Mouse (Mus musculus): ENCODE data around the gene Ralgps1. TPM values are rescaled to one million over a fixed set of nuclear protein-coding genes. Genes with fewer than 3 reads are reported as not detected.

Ralgps1 gene
- total and polyA plus RNA-seq, 3 experiments = 0.89 to 2.6 TPM; not detected in 1

DNA sequence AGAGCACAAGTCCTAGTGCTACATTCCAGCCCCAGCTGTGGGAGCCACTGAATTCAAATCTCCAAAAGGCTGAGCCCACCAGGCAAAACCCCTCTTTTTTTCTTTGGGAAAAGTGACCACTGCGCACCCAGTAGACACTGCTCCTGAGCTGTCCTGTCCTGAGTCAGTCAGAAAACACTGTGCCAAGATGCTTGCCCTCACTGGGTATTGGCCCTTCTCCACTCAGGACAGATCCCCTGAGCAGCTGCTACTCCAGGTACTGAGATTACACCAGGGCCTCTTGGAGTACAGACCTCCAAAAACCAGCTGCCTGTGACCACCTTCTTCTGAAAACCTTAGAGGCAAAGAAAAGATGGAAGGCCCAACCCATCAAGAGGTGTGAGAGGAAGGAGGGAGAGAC is 51.4 kb downstream of the Ralgps1 start:
- TF ChIP-seq KAT2A (conservative IDR thresholded peaks at IDR 0.05; ENCODE audit: low read depth, low read length) (no peak), GABPA (IDR thresholded peaks at IDR 0.05; ENCODE audit: low read depth, low read length) (no peak), ZKSCAN1 (IDR thresholded peaks at IDR 0.05; ENCODE audit: low read depth, low read length) (no peak), UBTF (IDR thresholded peaks at IDR 0.05; ENCODE audit: borderline replicate concordance, insufficient read depth, low read depth, low read length) (no peak), ZNF384 (IDR thresholded peaks at IDR 0.05; ENCODE audit: low read depth, low read length) (no peak), CHD2 (IDR thresholded peaks at IDR 0.05; ENCODE audit: low read length) (no peak), TCF12 (IDR thresholded peaks at IDR 0.05; ENCODE audit: low read depth, low read length) (no peak), ZMIZ1 (IDR thresholded peaks at IDR 0.05; ENCODE audit: low read depth, low read length) (no peak), GATA1 (IDR thresholded peaks at IDR 0.05; ENCODE audit: low read depth, low read length) (no peak), POLR2AphosphoS2 (IDR thresholded peaks at IDR 0.05; ENCODE audit: low read length) (no peak), SMC3 (IDR thresholded peaks at IDR 0.05; ENCODE audit: low read depth, low read length) (no peak), SIN3A (IDR thresholded peaks at IDR 0.05; ENCODE audit: low read length) (no peak), MYB (IDR thresholded peaks at IDR 0.05; ENCODE audit: low read depth, low read length) (no peak), CHD1 (IDR thresholded peaks at IDR 0.05; ENCODE audit: low read depth, low read length) (no peak), BHLHE40 (IDR thresholded peaks at IDR 0.05; ENCODE audit: borderline replicate concordance, low read depth, low read length) (no peak), MXI1 (IDR thresholded peaks at IDR 0.05; ENCODE audit: low read depth, low read length) (no peak), RAD21 (IDR thresholded peaks at IDR 0.05; ENCODE audit: low read depth, low read length) (no peak), POLR2A (IDR thresholded peaks at IDR 0.05; ENCODE audit: control insufficient read depth in 1 of 2, insufficient read depth in 1 of 2, low read depth in 1 of 2, low read length in 2 of 2, poor library complexity in 1 of 2) (no peak)
- no peak overlapping the region for H3K4me3 ChIP-seq (ENCODE audit: control insufficient read depth in 1 of 2, insufficient read depth in 1 of 2, low read depth in 2 of 2, low read length in 2 of 2)
- H3K27me3 ChIP-seq (ENCODE audit: control insufficient read depth in 1 of 2, insufficient read depth in 2 of 2, low read length in 2 of 2) = no peaks in the 10 kb centered on the region
- H3K79me2 ChIP-seq (ENCODE audit: control insufficient read depth, insufficient read depth, low read length, poor library complexity) = no peaks in the 10 kb centered on the region
- DNase-seq (ENCODE audit: low read depth, low spot score) = no peak
- H3K9me3 ChIP-seq (replicated peaks; ENCODE audit: insufficient read depth, low read length) = no peaks in the 10 kb centered on the region
- H3K9ac ChIP-seq (ENCODE audit: control insufficient read depth, low read depth, low read length, poor library complexity, severe bottlenecking) = no peak overlapping the region
- 0 out of 4 replicates have a peak, but pooled peaks cover 0 to 3% of the 10 kb centered on the region in 2 experiments for H3K36me3 ChIP-seq (ENCODE audit: control insufficient read depth in 1 of 2, insufficient read depth in 2 of 2, low read length in 2 of 2)
- 0 out of 4 replicates have a peak, but pooled peaks cover 0 to 4% of the 10 kb centered on the region in 2 experiments for H3K4me1 ChIP-seq (ENCODE audit: control insufficient read depth in 1 of 2, insufficient read depth in 2 of 2, low read length in 2 of 2)
- no peak overlapping the region for H3K27ac ChIP-seq (ENCODE audit: control insufficient read depth, low read depth, low read length)

DNA sequence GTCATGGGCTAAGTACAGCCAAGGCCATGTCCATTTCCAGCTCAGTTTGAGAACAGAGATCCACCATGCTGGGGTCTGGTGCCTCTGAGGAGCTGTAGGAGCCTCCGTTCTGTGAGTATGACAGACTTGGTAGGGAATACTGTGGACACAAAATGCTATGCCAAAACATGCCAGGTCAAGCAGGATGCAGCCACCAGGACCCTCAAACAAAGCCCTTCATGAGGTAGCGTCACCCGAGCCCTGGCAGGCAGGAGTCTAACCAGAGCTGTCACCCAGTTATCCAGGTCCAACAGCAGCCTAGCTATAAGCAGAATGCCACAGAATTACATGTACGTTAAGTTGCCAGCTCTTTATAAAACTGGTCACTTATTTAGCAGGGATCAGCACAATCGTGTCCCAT is 51.8 kb downstream of the Ralgps1 start:
- 0 out of 4 replicates have a peak, but pooled peaks cover 0 to 3% of the 10 kb centered on the region in 2 experiments for H3K36me3 ChIP-seq (ENCODE audit: control insufficient read depth in 1 of 2, insufficient read depth in 2 of 2, low read length in 2 of 2)
- no peak for DNase-seq (ENCODE audit: low read depth, low spot score)
- H3K4me1 ChIP-seq (ENCODE audit: control insufficient read depth in 1 of 2, insufficient read depth in 2 of 2, low read length in 2 of 2) = 0 out of 4 replicates have a peak, but pooled peaks cover 0 to 5% of the 10 kb centered on the region in 2 experiments
- H3K9me3 ChIP-seq (replicated peaks; ENCODE audit: insufficient read depth, low read length) = no peaks in the 10 kb centered on the region
- no peaks in the 10 kb centered on the region for H3K27me3 ChIP-seq (ENCODE audit: control insufficient read depth in 1 of 2, insufficient read depth in 2 of 2, low read length in 2 of 2)
- no peaks in the 10 kb centered on the region for H3K79me2 ChIP-seq (ENCODE audit: control insufficient read depth, insufficient read depth, low read length, poor library complexity)
- H3K9ac ChIP-seq (ENCODE audit: control insufficient read depth, low read depth, low read length, poor library complexity, severe bottlenecking) = no peak overlapping the region
- no peak overlapping the region for H3K4me3 ChIP-seq (ENCODE audit: control insufficient read depth in 1 of 2, insufficient read depth in 1 of 2, low read depth in 2 of 2, low read length in 2 of 2)
- H3K27ac ChIP-seq (ENCODE audit: control insufficient read depth, low read depth, low read length) = no peak overlapping the region
- TF ChIP-seq MAZ (IDR thresholded peaks at IDR 0.05; ENCODE audit: low read depth, low read length) (no peak), POLR2AphosphoS5 (IDR thresholded peaks at IDR 0.05; ENCODE audit: borderline replicate concordance, low read depth, low read length) (no peak), SIN3A (IDR thresholded peaks at IDR 0.05; ENCODE audit: low read length) (no peak), MAFK (IDR thresholded peaks at IDR 0.05; ENCODE audit: borderline replicate concordance, low read depth, low read length) (no peak), MYC (IDR thresholded peaks at IDR 0.05; ENCODE audit: low read depth, low read length) (no peak)

Data from MEL (cell line).